Mouse (Mus musculus) erythroblast, embryonic 14.5 days (primary cell): ENCODE data around the gene Wdr5.

Experiments
- GATA1 ChIP-seq: IDR thresholded peaks from 2 replicates; pipeline ENCODE4 v1.6.1; 2012; ENCODE audit warnings: low read length, inconsistent platforms, mixed read lengths
- TAL1 ChIP-seq: IDR thresholded peaks from 3 replicates; pipeline ENCODE4 v1.6.1; 2012; ENCODE audit warnings: low read length, inconsistent platforms, mixed read lengths

DNA sequence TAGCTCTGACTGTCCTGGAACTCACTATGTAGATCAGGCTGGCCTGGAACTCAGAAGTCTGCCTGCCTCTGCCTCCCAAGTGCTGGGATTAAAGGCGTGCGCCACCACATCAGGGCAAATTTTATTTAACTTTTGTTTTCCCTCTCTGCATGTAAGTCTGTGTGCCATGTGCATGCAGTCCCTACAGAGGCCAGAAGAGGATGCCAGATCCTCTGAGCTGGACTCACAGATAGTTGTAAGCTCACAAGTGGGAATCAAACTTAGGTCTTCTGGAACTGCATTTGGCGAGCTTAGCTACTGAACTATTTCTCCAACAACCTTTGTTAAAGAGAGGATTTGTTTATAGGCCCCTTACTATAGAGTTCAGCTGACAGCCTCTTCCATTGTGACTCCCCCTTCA, 3.3 kb downstream of the Wdr5 start:
- TF ChIP-seq GATA1 (no peak), TAL1 (no peak)
